In genomic region chr4:53614576-53615225, GRCm38 (mm10) we compare ENCODE assay signal across 24 mouse cellular contexts. TPM values are rescaled to one million over a fixed set of nuclear protein-coding genes. Genes with fewer than 3 reads are reported as not detected.
"Had no signal": no experiment of that assay in that cellular context is flagged by ENCODE, and none has a peak within 500 bp of the region (broad histone marks: within the 10 kb centered on the region; RNA-seq: fewer than 3 reads in every experiment).

No protein-coding gene starts in this region.

- H3K9me3 ChIP-seq: embryonic facial prominence, embryonic 10.5 days; embryonic facial prominence, embryonic 12.5 days; embryonic facial prominence, embryonic 13.5 days; embryonic facial prominence, embryonic 15.5 days; forebrain, embryonic 10.5 days; forebrain, embryonic 12.5 days; forebrain, embryonic 13.5 days; forebrain, embryonic 15.5 days had no signal

- H3K27me3 ChIP-seq: embryonic facial prominence, embryonic 12.5 days; embryonic facial prominence, embryonic 13.5 days; embryonic facial prominence, embryonic 15.5 days; forebrain, embryonic 12.5 days; forebrain, embryonic 13.5 days; forebrain, embryonic 15.5 days had no signal

- H3K27ac ChIP-seq: embryonic facial prominence, embryonic 10.5 days; embryonic facial prominence, embryonic 12.5 days; embryonic facial prominence, embryonic 13.5 days; embryonic facial prominence, embryonic 15.5 days; forebrain, embryonic 10.5 days; forebrain, embryonic 12.5 days; forebrain, embryonic 13.5 days; forebrain, embryonic 15.5 days; gastrocnemius, adult 2 months; heart, adult 2 months had no signal

- H3K36me3 ChIP-seq: embryonic facial prominence, embryonic 10.5 days; embryonic facial prominence, embryonic 12.5 days; embryonic facial prominence, embryonic 13.5 days; embryonic facial prominence, embryonic 15.5 days; forebrain, embryonic 10.5 days; forebrain, embryonic 12.5 days; forebrain, embryonic 15.5 days had no signal

- H3K4me3 ChIP-seq: embryonic facial prominence, embryonic 10.5 days; embryonic facial prominence, embryonic 12.5 days; embryonic facial prominence, embryonic 13.5 days; embryonic facial prominence, embryonic 15.5 days; erythroblast, embryonic 14.5 days; forebrain, embryonic 10.5 days; forebrain, embryonic 12.5 days; forebrain, embryonic 13.5 days; forebrain, embryonic 15.5 days; gastrocnemius, adult 2 months; heart, adult 2 months had no signal

- H3K4me1 ChIP-seq: embryonic facial prominence, embryonic 12.5 days; embryonic facial prominence, embryonic 13.5 days; embryonic facial prominence, embryonic 15.5 days; forebrain, embryonic 13.5 days; forebrain, embryonic 15.5 days had no signal

- DNase-seq: cerebellum, adult 8-10 months; cerebellum, adult 9-10 months; cerebellum, adult 9-11 months; cerebellum, postnatal 14 days; cerebellum, postnatal 25 days; cerebellum, postnatal 36 days; embryo, embryonic 11 days; forebrain, postnatal 0 days; gastrocnemius, adult 2 months; gastrocnemius, postnatal 10 days; gastrocnemius, postnatal 14 days; gastrocnemius, postnatal 25 days; gastrocnemius, postnatal 36 days; heart, adult 18-20 months; heart, adult 2 months had no signal

- H3K4me2 ChIP-seq: embryonic facial prominence, embryonic 12.5 days; embryonic facial prominence, embryonic 13.5 days; embryonic facial prominence, embryonic 15.5 days; forebrain, embryonic 12.5 days; forebrain, embryonic 13.5 days; forebrain, embryonic 15.5 days had no signal

RNA-seq across cellular contexts. Expression of gene Fsd1l, which starts 16.6 kb away (rescaled TPM):
- polyA plus RNA-seq: erythroblast, embryonic 14.5 days had no signal
